Mouse (Mus musculus) central nervous system, embryonic 11.5 days (tissue): ENCODE measurements around the gene Neu2. TPM values are rescaled to one million over a fixed set of nuclear protein-coding genes. Genes with fewer than 3 reads are reported as not detected.

Source experiments
- polyA plus RNA-seq: library from polyadenylated mRNA; depleted of rRNA; stranded (reverse); fragments of >200 nt; gene quantifications from 2 replicates; pipeline ENCODE4 v1.2.3, GENCODE M21; 2012; rRNA removed

Neu2 gene
- not detected in 2 replicates for polyA plus RNA-seq

GRCm38 (mm10) chr1:87509561-87510165, at the start of gene Neu2:
TSS of gene Neu2 (plus strand) at chr1:87509889.

DNA sequence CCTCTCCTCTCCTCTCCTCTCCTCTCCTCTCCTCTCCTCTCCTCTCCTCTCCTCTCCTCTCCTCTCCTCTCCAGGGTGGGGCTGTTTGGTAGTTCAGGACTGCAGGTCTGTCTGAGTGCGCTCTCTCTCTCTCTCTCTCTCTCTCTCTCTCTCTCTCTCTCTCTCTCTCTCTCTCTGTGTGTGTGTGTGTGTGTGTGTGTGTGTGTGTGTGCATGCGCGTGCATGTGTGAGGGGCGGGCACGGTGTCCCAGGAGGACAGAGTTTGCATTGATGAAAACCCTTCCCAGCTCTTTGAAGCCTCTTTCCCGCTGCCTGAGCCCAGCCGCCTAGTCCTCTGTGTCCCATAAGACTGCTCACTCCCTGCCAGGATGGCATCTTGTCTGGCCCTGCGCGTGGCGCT, 39.7 kb upstream of the Neu2 start, which contains the start of gene Snorc:
Gene Snorc, plus strand, starts transcription at position 301 of the 400 bp plus-strand sequence.

DNA sequence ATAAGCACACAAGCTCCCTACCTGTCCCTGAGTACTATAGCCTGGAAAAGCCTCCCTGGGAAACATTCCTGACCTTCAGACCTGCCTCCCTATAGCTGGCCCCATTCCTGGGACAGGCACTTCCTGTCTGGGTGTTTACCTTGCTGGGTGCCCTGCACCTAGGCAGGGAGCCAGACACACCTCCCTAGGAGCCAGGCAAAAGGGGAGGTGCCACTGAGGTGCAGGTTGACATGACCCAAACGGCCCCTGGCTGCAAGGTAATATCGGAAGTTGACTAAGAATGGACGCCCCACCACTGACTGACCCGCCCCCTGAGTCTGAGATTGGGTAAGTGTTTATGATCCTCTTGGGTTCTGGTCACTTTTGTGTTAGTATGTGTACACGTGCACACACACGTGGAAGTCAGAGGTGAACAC, 64.1 kb downstream of the Neu2 start, which contains the start of gene Ngef:
Gene Ngef, minus strand, starts transcription at position 71 of the 416 bp plus-strand sequence.

GRCm38 (mm10) chr1:87620211-87620668, 110.6 kb downstream of the Neu2 start, which contains the start of gene Inpp5d:
TSS of gene Inpp5d (plus strand) at chr1:87620312.

Other genes with a start within 250 kb of the Neu2 start
- 0.65 and 0.78 TPM in 2 replicates for gene Efhd1, start 245.5 kb upstream of the Neu2 start, polyA plus RNA-seq
- 63.7 and 67.4 TPM in 2 replicates for gene Gigyf2, start 182.9 kb upstream of the Neu2 start, polyA plus RNA-seq
- 0.39 and 0.41 TPM in 2 replicates for gene Kcnj13, start 115.2 kb upstream of the Neu2 start, polyA plus RNA-seq
- gene Snorc, start 39.6 kb upstream of the Neu2 start, polyA plus RNA-seq: not detected in 2 replicates
- 1.4 and 2.5 TPM in 2 replicates for gene Ngef, start 64.0 kb downstream of the Neu2 start, polyA plus RNA-seq
- 3.1 and 4.1 TPM in 2 replicates for gene Inpp5d, start 110.4 kb downstream of the Neu2 start, polyA plus RNA-seq
- 43.3 and 48.7 TPM in 2 replicates for gene Atg16l1, start 246.0 kb downstream of the Neu2 start, polyA plus RNA-seq